Mouse (Mus musculus): ENCODE data around the gene Rps11. TPM values are rescaled to one million over a fixed set of nuclear protein-coding genes. Genes with fewer than 3 reads are reported as not detected.
"Not testable (repeated sequence)": the region's sequence is repeated elsewhere in the genome, so short reads cannot be mapped to it uniquely, and the experiment has no call there.

Rps11 gene
- 100 to 1,000 TPM; 456 to 554 TPM for total RNA-seq (2021)
- long read RNA-seq, transcript Rps11-201 (5 exons, 661 nt), result major isoform, 337 of 344 reads
- long read RNA-seq, partial matches to known transcripts, result 7 of 344 reads
- long read RNA-seq, other reads (novel, unspliced or antisense), result 0 of 344 reads

GRCm38 (mm10) chr7:45124224-45125143, at the start of gene Rps11:
Gene Rps11 (minus strand): TSS chr7:45124439.
- DNase-seq (ENCODE audit: low spot score in 2 of 2), result peak; percentile 98 to 99

GRCm38 (mm10) chr7:45173772-45174171, 49.5 kb upstream of the Rps11 start:
- not testable (repeated sequence) for DNase-seq (ENCODE audit: low spot score in 2 of 2)

GRCm38 (mm10) chr7:45172974-45173373, 48.7 kb upstream of the Rps11 start:
- peak in 1 of 2 experiments; percentile 32 for DNase-seq (ENCODE audit: low spot score in 2 of 2)

- DNase-seq (ENCODE audit: low spot score in 2 of 2), result peak; percentile 57 to 63
Observed at GRCm38 (mm10) chr7:45169495-45169894, 45.3 kb upstream of the Rps11 start.

GRCm38 (mm10) chr7:45168656-45169055, 44.4 kb upstream of the Rps11 start:
- DNase-seq (ENCODE audit: low spot score in 2 of 2), result no peak

GRCm38 (mm10) chr7:45167761-45168445, 43.7 kb upstream of the Rps11 start:
- peak; percentile 57 to 59 for DNase-seq (ENCODE audit: low spot score in 2 of 2)

GRCm38 (mm10) chr7:45166950-45167401, 42.7 kb upstream of the Rps11 start:
- DNase-seq (ENCODE audit: low spot score in 2 of 2), result peak in 1 of 2 experiments; percentile 34

GRCm38 (mm10) chr7:45165701-45166100, 41.5 kb upstream of the Rps11 start:
- DNase-seq (ENCODE audit: low spot score in 2 of 2), result no peak

- DNase-seq (ENCODE audit: low spot score in 2 of 2), result no peak
Observed at GRCm38 (mm10) chr7:45164833-45165232, 40.6 kb upstream of the Rps11 start.

- peak; percentile 41 to 53 for DNase-seq (ENCODE audit: low spot score in 2 of 2)
Observed at GRCm38 (mm10) chr7:45163735-45164490, 39.7 kb upstream of the Rps11 start, which contains the start of gene Slc17a7. Gene Slc17a7 (plus strand): TSS chr7:45163949.

GRCm38 (mm10) chr7:45162996-45163615, 38.9 kb upstream of the Rps11 start:
- no peak for DNase-seq (ENCODE audit: low spot score in 2 of 2)

GRCm38 (mm10) chr7:45162551-45162950, 38.3 kb upstream of the Rps11 start:
- no peak for DNase-seq (ENCODE audit: low spot score in 2 of 2)

GRCm38 (mm10) chr7:45161612-45162473, 37.6 kb upstream of the Rps11 start:
- peak; percentile 96 to 97 for DNase-seq (ENCODE audit: low spot score in 2 of 2)

- no peak for DNase-seq (ENCODE audit: low spot score in 2 of 2)
Observed at GRCm38 (mm10) chr7:45160866-45161265, 36.6 kb upstream of the Rps11 start.

GRCm38 (mm10) chr7:45160316-45160800, 36.1 kb upstream of the Rps11 start:
- DNase-seq (ENCODE audit: low spot score in 2 of 2), result no peak

GRCm38 (mm10) chr7:45158991-45159390, 34.8 kb upstream of the Rps11 start:
- DNase-seq (ENCODE audit: low spot score in 2 of 2), result no peak

GRCm38 (mm10) chr7:45157459-45157858, 33.2 kb upstream of the Rps11 start:
- peak in 1 of 2 experiments; percentile 24 for DNase-seq (ENCODE audit: low spot score in 2 of 2)

GRCm38 (mm10) chr7:45156206-45156605, 32.0 kb upstream of the Rps11 start:
- no peak for DNase-seq (ENCODE audit: low spot score in 2 of 2)

GRCm38 (mm10) chr7:45155590-45155989, 31.4 kb upstream of the Rps11 start:
- no peak for DNase-seq (ENCODE audit: low spot score in 2 of 2)
